Mouse (Mus musculus) E14TG2a.4 (cell line): ENCODE measurements at regions not wholly inside any gene's neighbourhood (a gene's known extent, or its start where the extent isn't known, plus 50 kb on each side); places are given as distances from the start of the nearest gene placed in this dataset.

ENCODE experiments used
- H3K27me3 ChIP-seq: 2 replicates; pipeline ENCODE4 v1.6.1; 2014; ENCODE audit warnings: low read length, control low read depth; ENCODE audit not compliant: insufficient read depth
- H3K36me3 ChIP-seq: 2 replicates; pipeline ENCODE4 v1.6.1; 2014; ENCODE audit warnings: low read length, control low read depth; ENCODE audit not compliant: insufficient read depth
- H3K4me1 ChIP-seq: replicated peaks from 2 replicates; pipeline ENCODE4 v1.6.1; 2014; ENCODE audit warnings: low read depth, low read length, control low read depth
- H3K4me3 ChIP-seq: replicated peaks from 2 replicates; pipeline ENCODE4 v1.5.1; 2014; ENCODE audit warnings: mild to moderate bottlenecking, low read length
- H3K9me3 ChIP-seq: 2 replicates; pipeline ENCODE4 v1.6.1; 2014; ENCODE audit warnings: low read length, control low read depth
- CTCF ChIP-seq: conservative IDR thresholded peaks from 2 replicates; pipeline ENCODE4 v1.5.1; 2014; ENCODE audit warnings: low read length
- NANOG ChIP-seq: IDR thresholded peaks from 2 replicates; pipeline ENCODE4 v1.6.1; 2014; ENCODE audit warnings: borderline replicate concordance, low read length, mixed read lengths
- POU5F1 ChIP-seq: IDR thresholded peaks from 2 replicates; pipeline ENCODE4 v1.6.1; 2014; ENCODE audit warnings: low read length, borderline replicate concordance

DNA sequence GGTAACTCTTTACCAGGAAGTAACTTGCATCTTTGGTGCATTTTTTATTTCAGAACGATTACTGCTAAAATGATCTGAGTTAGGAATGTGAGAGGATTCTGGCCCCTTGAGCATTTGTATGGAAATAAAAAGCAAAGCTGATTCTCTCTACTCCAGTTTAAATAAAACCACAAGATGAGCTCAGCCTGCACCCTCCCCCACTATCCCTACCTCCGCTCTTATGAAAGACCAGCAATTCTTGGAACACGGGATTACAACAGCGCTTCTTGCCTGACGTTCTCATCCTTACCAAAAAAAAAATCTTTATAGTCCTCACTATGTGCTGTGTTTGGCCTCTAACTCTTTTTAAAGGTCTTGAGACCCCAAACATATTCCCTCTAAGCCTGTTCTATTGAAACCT, 154.2 kb upstream of the Pdzrn3 start:
- Histone ChIP-seq H3K9me3 (peaks cover 6% of the 10 kb centered on the region; the same call in 1 of the 2 replicates), H3K4me3 (no peak overlapping the region), H3K27me3 (no peaks in the 10 kb centered on the region), H3K4me1 (no peaks in the 10 kb centered on the region), H3K36me3 (no peaks in the 10 kb centered on the region)
- TF ChIP-seq NANOG = no peak
- TF ChIP-seq CTCF = no peak
- no peak for TF ChIP-seq POU5F1

DNA sequence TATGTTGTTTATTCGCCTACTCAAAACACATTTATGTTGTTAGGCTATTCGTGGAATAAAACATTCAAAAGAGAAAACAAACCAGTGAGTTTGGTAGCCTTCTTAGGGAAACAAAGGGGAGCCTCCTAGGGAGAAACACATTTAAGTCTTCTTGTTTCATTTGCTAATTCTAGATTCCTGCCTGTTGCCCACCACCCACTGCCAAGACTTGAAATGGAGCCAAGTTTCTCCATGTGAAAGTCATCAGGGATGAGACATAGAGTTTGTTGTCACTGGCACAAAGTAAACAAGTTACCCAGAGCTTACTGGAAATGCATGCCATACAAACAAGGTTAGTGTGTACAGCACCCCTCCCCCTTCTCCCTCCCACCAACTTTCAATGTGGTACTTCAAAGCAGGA, 147.4 kb upstream of the Pdzrn3 start:
- no peak for TF ChIP-seq NANOG
- TF ChIP-seq POU5F1 = no peak
- Histone ChIP-seq H3K36me3 (no peaks in the 10 kb centered on the region), H3K27me3 (no peaks in the 10 kb centered on the region), H3K4me1 (peaks cover 10% of the 10 kb centered on the region; the same call in 1 of the 2 replicates), H3K4me3 (no peak overlapping the region), H3K9me3 (peaks cover 25% of the 10 kb centered on the region)

DNA sequence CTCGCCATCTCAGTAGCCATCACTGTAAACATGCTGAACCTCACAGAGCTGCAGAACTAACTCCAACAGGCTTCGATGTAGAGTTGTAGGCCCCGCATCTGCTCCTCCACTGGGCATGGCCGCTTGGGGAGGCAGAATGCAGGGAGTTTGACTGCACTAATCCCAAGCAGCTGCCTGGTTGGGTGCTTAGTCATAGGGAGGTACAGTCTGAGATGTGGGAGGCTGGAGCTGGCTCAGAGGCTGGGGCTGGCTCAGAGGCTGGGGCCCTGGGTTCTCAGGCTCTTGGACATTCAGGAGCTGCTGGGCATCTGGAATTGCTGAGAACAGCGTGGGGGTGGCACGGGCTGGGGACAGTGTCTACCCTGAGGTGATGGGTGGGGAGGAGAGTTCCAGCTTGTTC, 143.6 kb upstream of the Pdzrn3 start:
- H3K9me3 ChIP-seq = peaks cover 15% of the 10 kb centered on the region

DNA sequence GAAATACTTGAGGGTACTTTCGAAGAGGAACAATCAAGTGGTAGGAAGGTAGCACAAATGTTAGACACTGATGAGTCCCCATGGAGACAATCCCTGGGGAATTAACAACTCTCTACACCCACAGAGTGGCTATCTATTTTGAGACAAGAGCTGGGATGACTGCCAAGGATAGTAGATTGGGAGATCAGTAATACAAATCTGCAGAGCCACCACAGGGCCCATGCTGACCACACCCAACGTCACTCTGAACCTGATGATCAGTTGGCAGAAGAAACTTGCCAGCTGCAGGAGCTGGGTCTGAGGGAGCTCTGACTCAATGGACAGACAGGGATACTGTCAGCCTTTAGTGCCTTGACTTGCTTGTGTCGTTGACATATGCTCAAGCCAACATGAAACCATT, 143.1 kb upstream of the Pdzrn3 start:
- peaks cover 10% of the 10 kb centered on the region for H3K9me3 ChIP-seq
- H3K4me3 ChIP-seq = no peak overlapping the region
- no peaks in the 10 kb centered on the region for H3K36me3 ChIP-seq
- peaks cover 10% of the 10 kb centered on the region; the same call in 1 of the 2 replicates for H3K4me1 ChIP-seq
- TF ChIP-seq CTCF (no peak), POU5F1 (no peak), NANOG (no peak)
- H3K27me3 ChIP-seq = no peaks in the 10 kb centered on the region

More for the DNA sequence above, 143.6 kb upstream of the Pdzrn3 start:
- TF ChIP-seq CTCF (no peak), NANOG (no peak), POU5F1 (no peak)
- no peaks in the 10 kb centered on the region for H3K27me3 ChIP-seq
- H3K36me3 ChIP-seq = no peaks in the 10 kb centered on the region
- H3K4me3 ChIP-seq = no peak overlapping the region
- peaks cover 10% of the 10 kb centered on the region; the same call in 1 of the 2 replicates for H3K4me1 ChIP-seq

GRCm38 (mm10) chr6:101518904-101519701, 141.4 kb upstream of the Pdzrn3 start:
- Histone ChIP-seq H3K4me3 (no peak overlapping the region), H3K27me3 (no peaks in the 10 kb centered on the region), H3K4me1 (no peaks in the 10 kb centered on the region), H3K9me3 (0 out of 2 replicates have a peak, but pooled peaks cover 4% of the 10 kb centered on the region), H3K36me3 (no peaks in the 10 kb centered on the region)
- no peak for TF ChIP-seq NANOG
- no peak for TF ChIP-seq POU5F1
- TF ChIP-seq CTCF = no peak

- H3K4me1 ChIP-seq = no peaks in the 10 kb centered on the region
- no peaks in the 10 kb centered on the region for H3K27me3 ChIP-seq
- H3K9me3 ChIP-seq = no peaks in the 10 kb centered on the region
- no peak overlapping the region for H3K4me3 ChIP-seq
- TF ChIP-seq CTCF (no peak), POU5F1 (no peak), NANOG (no peak)
- no peaks in the 10 kb centered on the region for H3K36me3 ChIP-seq
These were observed 139.9 kb upstream of the Pdzrn3 start for GRCm38 (mm10) chr6:101517584-101517983.

DNA sequence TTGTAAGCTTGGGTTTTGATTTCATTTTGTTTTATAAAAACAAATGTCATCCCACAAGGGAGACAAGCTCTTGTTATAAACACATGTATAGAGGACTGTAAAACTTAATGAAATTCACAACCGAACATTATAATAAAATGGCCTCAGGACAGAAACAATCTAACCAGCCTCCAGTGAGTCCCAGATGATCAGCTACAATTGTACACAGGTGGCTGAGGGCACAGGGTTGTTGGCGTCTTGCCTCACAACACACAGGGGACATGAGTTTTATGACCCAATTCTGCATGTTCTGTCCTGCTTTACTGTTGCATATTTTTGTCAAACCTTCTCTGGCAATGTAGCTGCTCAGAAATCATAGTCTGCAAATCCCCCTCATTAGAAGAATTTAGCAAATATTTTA, 136.0 kb upstream of the Pdzrn3 start:
- no peaks in the 10 kb centered on the region for H3K27me3 ChIP-seq
- TF ChIP-seq CTCF = no peak
- TF ChIP-seq NANOG = no peak
- TF ChIP-seq POU5F1 = no peak
- no peak overlapping the region for H3K4me3 ChIP-seq
- H3K4me1 ChIP-seq = no peaks in the 10 kb centered on the region
- no peaks in the 10 kb centered on the region for H3K9me3 ChIP-seq
- no peaks in the 10 kb centered on the region for H3K36me3 ChIP-seq

DNA sequence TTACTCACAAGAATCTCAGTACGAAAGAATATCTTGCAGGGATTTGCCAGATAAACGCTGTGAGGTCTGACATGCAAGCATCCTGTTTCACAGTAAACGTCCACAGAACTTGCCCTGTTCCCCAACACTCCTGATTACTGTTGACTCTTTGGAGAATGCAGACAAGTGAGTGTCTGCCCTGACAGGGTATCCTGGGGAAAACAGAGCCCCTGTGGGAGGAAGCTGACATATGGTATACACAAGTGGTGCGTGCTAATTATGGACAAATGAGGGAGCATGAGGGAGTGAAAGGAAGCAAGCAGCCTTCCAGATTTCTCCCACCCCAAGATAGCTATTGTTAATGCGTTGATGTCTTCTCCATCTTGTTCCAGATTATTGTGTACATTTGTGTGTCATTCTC, 124.5 kb upstream of the Pdzrn3 start:
- TF ChIP-seq CTCF (no peak), POU5F1 (no peak), NANOG (no peak)
- H3K4me1 ChIP-seq = no peaks in the 10 kb centered on the region
- no peaks in the 10 kb centered on the region for H3K36me3 ChIP-seq
- no peaks in the 10 kb centered on the region for H3K27me3 ChIP-seq
- no peaks in the 10 kb centered on the region for H3K9me3 ChIP-seq
- H3K4me3 ChIP-seq = no peak overlapping the region
